Mouse (Mus musculus) heart, adult 2 months (tissue): ENCODE results near the gene Vasn.

Experiments
- CTCF ChIP-seq: fragments of 200-600 bp; IDR thresholded peaks from 2 replicates; pipeline ENCODE4 v1.8.1; 2022; ENCODE audit warnings: antibody characterized with exemption, mild to moderate bottlenecking, moderate library complexity
- EP300 ChIP-seq: fragments of 200-500 bp; IDR thresholded peaks from 2 replicates; pipeline ENCODE4 v1.6.1; 2011; ENCODE audit warnings: low read depth, low read length, control low read depth; ENCODE audit not compliant: insufficient read depth

DNA sequence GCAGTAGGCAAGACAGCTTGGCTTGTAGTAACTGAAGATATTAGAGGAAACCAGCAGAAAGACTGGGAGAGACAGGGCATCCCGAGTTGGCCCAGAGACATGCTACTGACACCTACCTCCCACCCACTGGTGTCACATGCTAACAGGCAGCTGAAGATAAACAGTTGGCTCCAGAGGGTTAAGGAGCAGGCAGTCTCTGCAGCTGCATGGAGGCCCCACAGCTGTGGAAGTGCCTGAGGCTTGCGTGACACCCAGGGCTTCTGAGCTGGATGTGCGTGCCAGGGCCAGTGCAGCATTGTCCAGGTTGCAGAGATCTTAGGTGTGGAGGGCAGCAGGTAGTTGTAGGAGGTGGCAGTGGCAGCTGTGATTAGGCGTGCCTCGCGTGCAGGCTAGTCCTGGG lies 12.6 kb upstream of the Vasn start:
- TF ChIP-seq EP300, result no peak
- no peak for TF ChIP-seq CTCF
